Mouse (Mus musculus): ENCODE results near the gene Apmap. TPM values are rescaled to one million over a fixed set of nuclear protein-coding genes. Genes with fewer than 3 reads are reported as not detected.
"Not testable (repeated sequence)": the region's sequence is repeated elsewhere in the genome, so short reads cannot be mapped to it uniquely, and the experiment has no call there.

Apmap gene
- total RNA-seq, 1 experiment from 2014 or later, result 40.0 TPM

GRCm38 (mm10) chr2:150569847-150570590 is 38.3 kb downstream of the Apmap start, which contains the start of gene Cst7:
Cst7 (plus strand) TSS chr2:150570415.
- peak; percentile 86 to 90 for ATAC-seq (replicated peaks in 1 of 2; ENCODE audit: insufficient read depth in 1 of 2, low FRiP score in 2 of 2, low TSS enrichment in 1 of 2, low read depth in 1 of 2, poor library complexity in 2 of 2, severe bottlenecking in 2 of 2)

DNA sequence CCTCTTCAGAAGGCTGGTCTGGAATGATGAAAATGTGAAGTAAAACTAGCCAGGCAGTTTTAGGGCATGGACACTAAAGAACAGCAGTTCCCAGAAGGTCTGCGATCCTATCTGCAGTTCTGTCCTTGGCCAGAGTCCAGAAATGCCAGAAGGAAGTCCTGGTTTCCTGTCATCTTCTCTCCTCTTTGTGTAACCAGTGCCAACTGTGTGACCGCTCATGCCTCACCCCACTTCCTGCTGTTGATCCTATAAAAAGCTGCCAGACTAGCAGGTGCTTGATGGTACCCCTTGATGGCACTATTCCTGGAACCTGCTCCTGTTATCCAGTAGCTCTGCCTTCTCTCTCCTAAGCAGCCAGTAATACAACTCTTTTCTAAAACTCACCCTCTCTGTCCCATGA is 41.3 kb downstream of the Apmap start:
- ATAC-seq (replicated peaks in 1 of 2; ENCODE audit: insufficient read depth in 1 of 2, low FRiP score in 2 of 2, low TSS enrichment in 1 of 2, low read depth in 1 of 2, poor library complexity in 2 of 2, severe bottlenecking in 2 of 2), result peak; percentile 29 to 39; a peak in 3 of 4 replicates

DNA sequence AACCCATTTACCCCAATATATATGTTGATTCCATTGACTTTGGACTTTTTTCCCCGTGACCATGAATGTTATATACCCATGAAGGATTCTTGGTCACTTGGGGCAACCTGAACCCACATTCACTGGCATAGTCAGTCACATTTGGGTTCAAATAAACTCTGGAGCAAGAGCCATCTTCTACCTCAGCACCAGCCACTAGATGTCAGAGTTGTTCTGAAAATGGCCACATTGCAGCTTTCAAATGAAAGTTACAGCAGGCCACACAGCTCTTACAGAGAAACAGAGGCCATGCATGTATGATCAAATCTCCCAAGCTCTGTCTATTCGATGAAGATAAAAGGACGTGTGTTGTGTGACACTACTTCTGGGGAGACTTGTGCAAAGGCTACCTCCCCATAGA is 49.8 kb downstream of the Apmap start:
- peak; percentile 90 to 92; a peak in 3 of 4 replicates for ATAC-seq (replicated peaks in 1 of 2; ENCODE audit: insufficient read depth in 1 of 2, low FRiP score in 2 of 2, low TSS enrichment in 1 of 2, low read depth in 1 of 2, poor library complexity in 2 of 2, severe bottlenecking in 2 of 2)

DNA sequence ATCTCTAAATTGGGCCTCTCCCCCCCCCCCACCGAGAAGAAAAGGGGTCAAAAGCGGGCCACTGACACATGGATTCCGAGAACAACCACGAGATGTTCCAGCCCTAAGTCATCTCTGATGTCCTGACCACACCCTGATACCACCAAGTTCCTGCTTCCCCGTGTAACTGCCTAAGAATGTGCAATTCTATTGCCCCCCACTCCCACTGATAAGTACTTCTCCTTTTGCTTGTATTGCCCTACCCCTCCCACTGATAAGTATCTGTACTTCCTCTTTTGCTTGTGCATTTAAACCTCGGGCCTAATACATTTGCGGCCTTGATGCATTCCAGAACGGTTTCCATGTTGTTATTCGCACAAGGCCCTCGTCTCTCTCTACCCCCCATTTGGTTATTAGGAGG is 58.8 kb downstream of the Apmap start:
- not testable (repeated sequence) for ATAC-seq (replicated peaks in 1 of 2; ENCODE audit: insufficient read depth in 1 of 2, low FRiP score in 2 of 2, low TSS enrichment in 1 of 2, low read depth in 1 of 2, poor library complexity in 2 of 2, severe bottlenecking in 2 of 2)

Other genes starting within 250 kb of the Apmap start
- 4.4 and 8.5 TPM in 2 replicates for gene 3300002I08Rik, start 245.8 kb downstream of the Apmap start, total RNA-seq (2017)
- gene Zfp442, start 157.1 kb downstream of the Apmap start, total RNA-seq (2017), result 7.7 and 9.1 TPM in 2 replicates
- 0.30 TPM in 1 of 2 replicates, not detected in the other for gene Zfp345, start 123.5 kb downstream of the Apmap start, total RNA-seq (2017)
- 28.6 and 48.8 TPM in 2 replicates for gene Cst7, start 38.2 kb downstream of the Apmap start, total RNA-seq (2017)
- gene Acss1, start 59.9 kb upstream of the Apmap start, total RNA-seq (2017), result 12.1 and 20.0 TPM in 2 replicates
- gene Vsx1, start 80.8 kb upstream of the Apmap start, total RNA-seq (2017), result not detected in 2 replicates
- 13.8 and 16.8 TPM in 2 replicates for gene Entpd6, start 140.5 kb upstream of the Apmap start, total RNA-seq (2017)
- gene Pygb, start 178.2 kb upstream of the Apmap start, total RNA-seq (2017), result 38.5 and 52.3 TPM in 2 replicates

Measured in hematopoietic stem cell, adult 5-6 weeks (primary cell).